ENCODE assay signal across 17 mouse cellular contexts in genomic region chr2:26082883-26083282, GRCm38 (mm10).
"Had no signal": no experiment of that assay in that cellular context is flagged by ENCODE, and none has a peak within 500 bp of the region (broad histone marks: within the 10 kb centered on the region; RNA-seq: fewer than 3 reads in every experiment).

No protein-coding gene starts in this region.

- ATAC-seq: liver, postnatal 0 days had no signal

- H3K27ac ChIP-seq: left cerebral cortex, adult 2 months; limb, embryonic 12.5 days; limb, embryonic 15.5 days; liver, embryonic 14.5 days had no signal

- H3K9ac ChIP-seq: limb, embryonic 12.5 days; limb, embryonic 15.5 days; liver, embryonic 14.5 days; liver, postnatal 0 days had no signal

- H3K4me2 ChIP-seq: limb, embryonic 12.5 days; limb, embryonic 15.5 days; liver, embryonic 11.5 days; midbrain, embryonic 11.5 days had no signal

- H3K27me3 ChIP-seq: limb, embryonic 15.5 days had no signal

- H3K9me3 ChIP-seq: limb, embryonic 12.5 days; limb, embryonic 15.5 days had no signal

- DNase-seq: kidney, adult 8-10 months; kidney, postnatal 14 days; kidney, postnatal 4 days; layer of hippocampus, postnatal 36 days; liver, postnatal 0 days; lung, postnatal 14 days; lung, postnatal 4 days; midbrain, embryonic 14.5 days; thymus, adult 18-20 months; thymus, postnatal 14 days; thymus, postnatal 4 days had no signal

- H3K36me3 ChIP-seq: limb, embryonic 12.5 days had no signal

- H3K4me3 ChIP-seq: left cerebral cortex, adult 2 months; limb, embryonic 12.5 days; limb, embryonic 15.5 days had no signal
